Mouse (Mus musculus) right cerebral cortex, adult 2 months (tissue): ENCODE results near the gene Ide.
A peak's percentile ranks its signal among the peaks of the same experiment; 100 is the strongest.

Experiments used
- DNase-seq, 2 experiments: peaks; one replicate each; pipeline ENCODE4 v3.0.0; 2021 to 2022; ENCODE audit warnings: low spot score in 2 of 2

Ide gene

GRCm38 (mm10) chr19:37335392-37335791, 2.3 kb downstream of the Ide start:
- no peak for DNase-seq

GRCm38 (mm10) chr19:37333357-37333756, 4.3 kb downstream of the Ide start:
- no peak for DNase-seq

DNA sequence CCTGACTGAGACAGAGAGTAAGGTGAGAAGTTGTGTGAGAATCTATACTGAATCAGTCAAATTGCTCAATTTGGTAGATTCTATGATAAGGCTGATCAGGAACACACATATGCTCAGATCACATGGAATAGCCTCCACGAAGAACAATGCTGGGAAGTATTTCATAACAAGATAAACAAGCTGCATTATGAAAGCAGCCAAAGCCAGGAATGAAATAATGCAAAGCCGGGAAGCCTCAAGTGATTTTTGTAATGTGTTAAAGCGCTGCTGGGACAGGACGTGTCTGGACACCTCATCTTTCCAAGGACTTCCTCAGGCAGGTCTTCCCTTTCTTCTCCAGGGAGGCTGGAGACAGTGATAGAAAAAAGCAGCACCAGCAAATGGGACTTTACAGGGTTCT, 4.9 kb downstream of the Ide start:
- no peak for DNase-seq

DNA sequence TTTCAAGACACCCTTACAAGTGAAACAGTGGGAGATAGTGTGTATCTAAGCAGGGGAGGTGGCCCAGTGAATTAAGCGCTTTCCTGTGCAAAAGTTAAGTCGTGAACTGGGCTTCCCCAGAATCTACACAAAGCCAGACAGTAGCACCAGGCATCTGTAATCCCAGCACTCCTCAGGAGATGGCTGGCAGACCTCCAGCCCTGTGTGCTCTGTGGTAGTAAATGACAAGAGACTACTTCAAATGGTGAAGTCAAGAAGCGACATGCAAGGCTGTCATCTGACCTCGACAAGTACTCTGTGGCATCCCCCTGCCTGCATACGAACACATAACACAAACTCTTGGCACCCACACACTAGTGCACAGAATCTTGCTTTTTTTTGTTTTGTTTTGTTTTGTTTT, 10.4 kb downstream of the Ide start:
- DNase-seq: no peak

- no peak for DNase-seq
Observed at GRCm38 (mm10) chr19:37323566-37323965, 14.1 kb downstream of the Ide start.

DNA sequence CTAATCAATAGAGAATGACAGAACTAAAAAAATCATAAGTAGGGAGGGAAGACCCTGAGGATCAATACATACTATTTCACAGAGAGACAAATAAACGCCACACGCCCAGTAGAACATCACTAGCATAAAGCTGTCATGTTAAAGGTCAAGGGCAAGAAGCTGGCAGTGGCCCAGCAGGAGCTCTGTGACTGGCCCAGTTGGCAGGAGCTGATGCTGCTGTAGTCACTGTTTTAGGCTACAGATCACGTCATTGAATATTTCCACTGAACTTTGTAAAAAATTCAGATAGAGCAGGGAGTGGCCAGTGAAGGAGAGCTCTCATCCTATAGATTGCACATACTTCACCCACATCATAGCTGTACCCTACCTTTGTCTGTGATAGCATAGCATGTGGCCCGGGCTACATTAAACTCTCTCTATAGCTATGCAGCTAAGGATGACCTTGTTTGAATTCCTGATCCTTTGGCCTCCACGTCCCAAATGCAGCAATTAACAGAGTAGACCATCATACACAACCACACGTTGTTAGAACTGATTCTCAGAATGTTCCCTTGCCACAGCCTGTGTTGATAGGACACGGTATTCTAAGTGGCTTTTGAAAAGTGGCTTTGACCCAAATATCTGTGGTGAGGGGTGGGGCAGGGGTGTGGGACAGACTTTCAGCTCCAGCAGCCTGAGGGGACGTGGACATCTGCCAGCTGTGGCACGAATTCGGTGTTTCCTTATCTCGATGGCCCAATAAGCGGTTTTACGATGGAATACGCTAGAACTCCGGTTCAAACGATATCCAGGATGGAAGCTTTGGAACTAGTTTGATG, 16.6 kb downstream of the Ide start:
- DNase-seq: peak in 1 of 2 experiments; percentile 21

DNA sequence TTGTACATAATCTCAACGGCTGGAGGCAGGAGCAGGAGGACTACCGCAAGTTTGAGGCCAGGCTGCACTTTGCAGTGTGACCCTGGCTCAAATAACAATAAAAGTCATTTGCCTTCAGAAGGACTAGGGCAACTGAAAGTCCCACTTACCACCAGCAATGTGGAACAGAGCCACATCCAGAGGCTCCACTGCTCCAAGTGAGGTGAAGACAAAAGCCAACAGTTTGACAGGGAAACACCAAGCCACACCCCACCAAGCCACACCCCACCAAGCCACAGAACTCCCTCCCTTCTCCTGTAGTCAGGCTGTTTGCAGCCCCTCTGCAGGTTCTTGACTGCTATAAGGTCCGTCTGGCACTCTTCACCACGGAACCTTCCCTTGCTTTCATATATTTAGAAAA, 20.3 kb downstream of the Ide start:
- DNase-seq: no peak

DNA sequence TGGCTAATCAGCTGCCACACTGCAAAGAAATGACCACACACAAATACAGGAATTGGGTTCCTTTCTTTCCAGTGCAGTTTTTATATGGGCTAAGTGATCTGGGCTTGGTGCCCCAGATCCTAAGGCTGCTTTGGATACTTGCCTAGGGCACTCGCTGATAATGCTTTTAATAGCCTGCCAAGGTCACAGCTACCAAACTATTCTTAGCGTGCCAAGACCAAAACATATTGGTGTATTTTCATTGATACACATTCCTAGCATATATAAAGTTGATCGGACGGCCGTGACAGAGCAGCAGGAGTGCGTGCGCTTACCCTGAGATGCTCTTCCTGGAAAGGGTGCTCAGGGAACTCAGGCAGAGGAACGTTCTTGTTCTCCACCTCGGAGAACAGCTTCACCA, 22.6 kb downstream of the Ide start:
- DNase-seq: no peak

DNA sequence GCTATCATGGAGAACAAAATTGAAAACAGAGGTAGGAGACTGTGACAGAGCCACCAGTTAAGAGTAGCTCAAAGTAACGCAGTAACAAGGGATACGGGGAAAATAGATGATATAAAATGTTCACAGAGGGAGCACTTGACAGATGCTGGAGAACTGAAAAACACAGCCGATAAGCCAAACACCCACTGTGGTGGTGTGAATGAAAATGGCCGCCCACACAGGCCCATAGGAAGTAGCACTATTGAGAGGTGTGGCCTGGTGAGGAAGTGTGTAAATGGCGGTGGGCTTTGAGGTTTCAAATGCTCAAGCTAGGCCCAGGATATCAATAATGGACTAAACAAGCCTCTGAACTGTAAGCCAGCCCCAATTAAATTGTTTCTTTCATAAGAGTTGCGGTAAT, 26.2 kb downstream of the Ide start:
- DNase-seq: peak in 1 of 2 experiments; percentile 20

DNA sequence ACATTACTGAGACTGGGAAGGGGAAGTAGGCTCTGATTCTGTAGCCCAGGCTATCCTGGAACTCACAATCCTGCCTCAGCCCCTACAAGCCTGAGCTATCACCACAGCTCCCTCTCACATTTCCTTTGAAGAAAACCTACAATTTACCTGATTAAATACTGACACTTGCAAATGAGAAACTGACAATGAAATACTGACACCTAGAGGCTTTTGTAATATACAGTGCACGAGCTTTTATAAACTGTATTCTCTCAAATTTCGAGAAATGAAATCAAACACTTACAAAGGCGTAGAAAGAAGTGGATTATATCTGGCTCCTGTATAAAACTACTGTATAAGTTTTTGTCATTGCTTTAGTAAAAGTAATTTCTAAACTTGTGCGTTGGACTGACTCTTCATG, 27.5 kb downstream of the Ide start:
- no peak for DNase-seq

DNA sequence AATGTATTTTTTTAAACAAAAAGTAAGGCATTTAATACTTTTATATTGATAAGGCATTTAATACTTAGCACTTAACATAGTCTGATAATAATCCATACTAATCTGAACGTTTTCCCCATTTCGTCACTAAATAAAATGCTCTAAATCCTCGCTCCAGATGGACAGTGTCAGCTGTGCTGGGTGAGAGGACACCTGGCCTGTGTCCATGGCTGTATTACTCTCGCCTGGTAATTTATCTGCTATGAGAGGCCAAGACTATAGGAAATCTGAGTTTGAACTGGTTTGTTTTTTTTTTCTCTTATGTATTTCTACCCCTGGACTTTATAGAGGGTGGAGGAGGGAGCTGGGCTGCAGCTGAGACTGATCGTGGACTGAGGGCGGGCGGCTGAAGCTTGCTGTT, 28.7 kb downstream of the Ide start:
- DNase-seq: no peak

DNA sequence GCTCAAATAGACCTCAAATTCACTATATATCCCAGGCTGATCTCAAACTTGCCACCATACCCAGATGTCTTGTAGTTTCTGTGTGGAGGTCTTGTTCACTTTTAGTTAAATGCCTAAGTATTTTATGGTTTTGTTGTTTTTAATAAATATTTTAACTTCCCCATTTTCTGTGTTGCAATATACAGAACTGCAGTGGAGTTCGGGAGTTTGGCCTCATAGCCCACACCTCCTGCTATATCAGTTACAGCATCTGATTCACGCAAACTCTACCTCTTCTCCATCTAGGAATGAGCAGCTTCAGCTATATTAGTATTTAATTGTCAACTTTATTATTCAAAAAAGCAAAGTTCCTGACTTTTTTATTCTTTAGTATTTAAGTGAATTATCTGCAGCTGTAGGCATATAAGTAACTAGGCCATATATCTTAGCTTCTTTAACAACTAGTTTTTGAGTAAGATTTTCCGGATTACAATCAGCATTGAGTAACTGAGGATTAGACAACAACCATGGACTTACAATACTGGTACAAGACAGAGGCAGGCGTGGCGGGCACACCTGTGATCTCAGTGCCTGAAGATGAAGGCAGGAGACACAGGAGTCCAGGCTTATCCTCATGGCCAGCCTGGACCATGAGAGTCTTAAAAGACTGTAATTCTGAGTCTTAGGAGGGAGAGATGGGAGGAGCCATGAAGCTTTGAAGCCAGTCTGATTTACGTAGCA, 29.7 kb downstream of the Ide start:
- DNase-seq: no peak

- no peak for DNase-seq
Observed at GRCm38 (mm10) chr19:37306176-37306575, 31.5 kb downstream of the Ide start.

- no peak for DNase-seq
Observed at GRCm38 (mm10) chr19:37304866-37305265, 32.8 kb downstream of the Ide start.

DNA sequence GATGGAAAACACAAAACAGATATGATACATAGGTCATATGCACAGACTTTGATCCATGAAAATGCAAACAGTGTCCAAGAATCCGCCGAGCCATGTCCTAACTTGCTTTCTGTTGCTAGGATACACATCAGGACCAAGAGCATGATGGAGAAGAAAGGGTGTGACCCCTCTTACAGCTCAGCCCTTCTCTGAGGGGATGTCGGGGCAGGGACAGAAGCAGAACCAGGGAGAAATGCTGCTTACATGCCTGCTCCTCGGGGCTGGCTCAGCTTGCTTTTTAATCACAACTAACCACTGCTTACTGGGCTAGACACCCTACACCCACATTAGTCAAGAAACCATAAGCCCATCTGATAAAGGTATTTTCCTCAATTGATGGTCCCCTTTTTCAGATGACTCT, 33.6 kb downstream of the Ide start:
- no peak for DNase-seq

- DNase-seq: no peak
Observed at GRCm38 (mm10) chr19:37301733-37302132, 35.9 kb downstream of the Ide start.

DNA sequence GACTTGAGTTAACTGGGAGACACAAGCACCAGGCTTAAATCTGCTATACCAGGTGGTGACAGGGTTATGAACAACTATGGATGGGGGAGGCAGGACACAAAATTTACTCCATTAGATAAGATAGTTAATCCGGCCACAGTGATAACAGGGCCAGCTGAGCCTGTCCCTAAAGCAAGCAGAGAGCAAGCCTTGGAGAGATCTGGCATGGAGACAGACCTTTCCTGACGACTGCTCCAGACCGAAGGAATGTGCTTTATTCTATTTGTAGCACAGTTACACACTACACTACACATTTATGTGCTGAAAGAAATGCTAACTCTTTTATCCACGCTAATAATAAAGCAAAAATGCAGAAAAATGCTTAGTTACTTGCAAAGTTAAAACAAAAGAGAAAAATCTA, 46.0 kb downstream of the Ide start:
- DNase-seq: no peak

GRCm38 (mm10) chr19:37290906-37291305, 46.7 kb downstream of the Ide start:
- no peak for DNase-seq

DNA sequence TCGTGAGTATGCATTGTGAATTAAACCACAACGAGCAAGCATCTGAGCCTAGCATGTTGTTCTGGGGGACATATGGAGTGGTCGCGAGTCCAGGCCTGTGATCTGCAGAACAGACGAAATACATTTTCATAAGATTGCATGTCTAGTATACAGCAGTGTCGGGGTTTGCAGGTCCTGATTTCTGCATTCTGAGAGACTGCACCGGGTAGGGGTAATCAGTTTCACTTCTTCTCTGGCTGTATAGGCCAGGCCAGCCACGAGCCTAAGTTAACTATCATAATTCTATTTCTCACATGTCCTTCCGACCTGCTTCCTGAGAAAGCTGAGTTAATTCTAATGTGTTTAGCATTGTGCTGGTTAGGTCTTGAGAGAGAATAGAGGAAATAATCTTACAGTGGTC, 52.9 kb downstream of the Ide start:
- DNase-seq: no peak

DNA sequence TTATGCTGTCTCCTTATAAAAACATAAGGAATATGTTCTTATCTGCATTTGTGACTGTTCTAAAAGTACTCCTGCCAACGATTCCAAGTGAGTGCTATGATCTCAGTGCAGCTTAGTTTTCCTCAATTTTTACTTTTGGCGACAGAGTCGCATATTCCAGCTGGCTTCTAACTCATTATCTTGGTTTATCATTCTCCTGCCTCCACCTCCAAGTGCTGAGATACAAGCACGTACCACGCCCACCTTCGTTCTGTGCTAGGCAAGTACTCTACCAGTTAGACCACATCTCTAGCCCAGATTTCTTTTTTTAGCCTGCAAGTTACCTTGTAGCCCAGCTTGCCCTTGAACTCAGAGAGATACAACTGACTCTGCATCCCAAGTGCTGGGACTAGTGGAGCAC, 54.5 kb downstream of the Ide start:
- DNase-seq: peak; percentile 46 to 55

- DNase-seq: no peak
Observed at GRCm38 (mm10) chr19:37281710-37282109, 55.9 kb downstream of the Ide start.

DNA sequence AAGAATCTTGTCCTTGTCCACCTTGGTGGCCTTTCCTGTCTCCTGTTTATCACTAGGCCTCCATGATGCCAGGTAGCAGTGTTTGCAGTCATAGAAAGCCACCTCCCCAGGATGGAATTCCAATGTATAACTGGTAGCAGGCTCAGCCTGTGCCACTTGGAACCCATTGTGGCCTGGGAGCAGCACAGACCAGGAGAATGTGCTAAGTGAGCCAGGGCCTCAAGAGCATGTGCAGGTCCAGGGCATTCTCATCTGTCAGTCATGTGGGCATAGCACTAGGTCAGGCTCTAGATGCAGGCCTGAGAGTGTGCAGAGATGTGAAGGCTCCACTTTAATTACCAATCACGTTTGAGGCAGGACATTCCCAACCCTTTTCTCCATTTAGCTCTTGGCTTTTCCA, 58.5 kb downstream of the Ide start:
- DNase-seq: no peak

GRCm38 (mm10) chr19:37275555-37275954, 62.1 kb downstream of the Ide start:
- peak in 1 of 2 experiments; percentile 37 for DNase-seq
